Mouse (Mus musculus) midbrain, postnatal 0 days (tissue): ENCODE results near the gene Rab43. TPM values are rescaled to one million over a fixed set of nuclear protein-coding genes. Genes with fewer than 3 reads are reported as not detected.
A peak's percentile ranks its signal among the peaks of the same experiment; 100 is the strongest.

Experiments used
- ATAC-seq: fragments of 200-750 bp; cut with Nextera tagmentation; 2 replicates; pipeline ENCODE4 v1.8.0; 2017; ENCODE audit warnings: moderate number of reproducible peaks, mild to moderate bottlenecking, moderate TSS enrichment, moderate library complexity; ENCODE audit not compliant: low FRiP score
- DNase-seq: peaks from one replicate; pipeline ENCODE4 v3.0.0-alpha.2; 2015; ENCODE audit warnings: low spot score
- H3K27ac ChIP-seq: fragments of 300-500 bp; sonication (generic); 2 replicates; pipeline ENCODE4 v1.5.1; 2014; ENCODE audit warnings: low read depth, mild to moderate bottlenecking, low read length, mixed read lengths
- H3K27me3 ChIP-seq: fragments of 300-500 bp; sonication (generic); 2 replicates; pipeline ENCODE4 v1.6.1; 2014; ENCODE audit warnings: low read length, control low read depth, mixed read lengths; ENCODE audit not compliant: insufficient read depth
- H3K36me3 ChIP-seq: fragments of 300-500 bp; sonication (generic); 2 replicates; pipeline ENCODE4 v1.6.1; 2014; ENCODE audit warnings: low read length, control low read depth, mixed read lengths; ENCODE audit not compliant: insufficient read depth
- H3K4me1 ChIP-seq: fragments of 300-500 bp; sonication (generic); 2 replicates; pipeline ENCODE4 v1.6.1; 2014; ENCODE audit warnings: mild to moderate bottlenecking, control low read depth, antibody characterized with exemption, low read length, mixed read lengths; ENCODE audit not compliant: insufficient read depth
- H3K4me2 ChIP-seq: fragments of 300-500 bp; sonication (generic); 2 replicates; pipeline ENCODE4 v1.6.1; 2014; ENCODE audit warnings: low read depth, mild to moderate bottlenecking, low read length, mixed read lengths; ENCODE audit not compliant: poor library complexity, severe bottlenecking
- H3K4me3 ChIP-seq: fragments of 300-500 bp; sonication (generic); 2 replicates; pipeline ENCODE4 v1.5.1; 2014; ENCODE audit warnings: low read depth, mild to moderate bottlenecking, low read length, moderate library complexity
- H3K9ac ChIP-seq: fragments of 300-500 bp; sonication (generic); replicated peaks from 2 replicates; pipeline ENCODE4 v1.6.1; 2014; ENCODE audit warnings: mild to moderate bottlenecking, low read length, moderate library complexity, mixed read lengths; ENCODE audit not compliant: poor library complexity, severe bottlenecking
- H3K9me3 ChIP-seq: fragments of 300-500 bp; sonication (generic); 2 replicates; pipeline ENCODE4 v1.6.1; 2016; ENCODE audit warnings: low read length, control low read depth
- CTCF ChIP-seq: IDR thresholded peaks from 2 replicates; pipeline ENCODE4 v1.5.1; 2016; ENCODE audit warnings: antibody characterized with exemption, mild to moderate bottlenecking
- WGBS: fragments of 180-500 bp; shearing (Covaris S2); extraction: QIAGEN DNeasy Blood & Tissue Kit; methylation state at CpG from one replicate; pipeline ENCODE4 v1.1.7; 2014; 5-methylcytosine and 5-hydroxymethylcytosine counted together
- polyA plus RNA-seq: library from polyadenylated mRNA; unstranded; fragments of >200 nt; fragmentation: Nextera tagmentation; extraction: Ambion mirVana; gene quantifications from 2 replicates; pipeline ENCODE4 v1.2.1, GENCODE M21; 2015
- total RNA-seq: library from RNA; depleted of rRNA; stranded (reverse); fragments of >200 nt; gene quantifications from 2 replicates; pipeline ENCODE4 v1.2.3, GENCODE M21; 2014

The Rab43 gene
- total and polyA plus RNA-seq, 2 experiments from 2014 or later, result 9.9 to 31.6 TPM

- no peak overlapping the region for H3K4me3 ChIP-seq
- H3K36me3 ChIP-seq, result peaks cover 19% of the 10 kb centered on the region
- TF ChIP-seq CTCF, result no peak
- no peak overlapping the region for H3K9ac ChIP-seq
- WGBS, result 65% methylated on average over 11 of the region's 11 CpGs
- no peak overlapping the region for H3K4me2 ChIP-seq
- ATAC-seq (no peak), DNase-seq (no peak)
- H3K4me1 ChIP-seq, result peaks cover 6% of the 10 kb centered on the region; the same call in 1 of the 2 replicates
- H3K27ac ChIP-seq, result no peak overlapping the region
- H3K9me3 ChIP-seq, result no peaks in the 10 kb centered on the region
- no peaks in the 10 kb centered on the region for H3K27me3 ChIP-seq
Observed at GRCm38 (mm10) chr6:87839797-87840341, 27.9 kb upstream of the Rab43 start.

- WGBS, result under 1% methylated on average over 46 of the region's 46 CpGs
- no peaks in the 10 kb centered on the region for H3K27me3 ChIP-seq
- H3K4me3 ChIP-seq, result peak within 1 kb of the TSS; percentile 73
- H3K36me3 ChIP-seq, result peaks cover 16% of the 10 kb centered on the region; the same call in 1 of the 2 replicates
- peak within 1 kb of the TSS; percentile 76 for H3K4me2 ChIP-seq
- no peaks in the 10 kb centered on the region for H3K9me3 ChIP-seq
- peak within 1 kb of the TSS; percentile 87 for H3K9ac ChIP-seq
- peak within 1 kb of the TSS; percentile 93 for H3K27ac ChIP-seq
- DNase-seq (peak; percentile 99), ATAC-seq (peak; percentile 97)
- peak; percentile 49 for TF ChIP-seq CTCF
- peaks cover 6% of the 10 kb centered on the region; the same call in 1 of the 2 replicates for H3K4me1 ChIP-seq
Observed at GRCm38 (mm10) chr6:87838551-87839197, 26.7 kb upstream of the Rab43 start, which contains the start of gene Isy1. Gene Isy1, minus strand, starts transcription at chr6:87838798.

GRCm38 (mm10) chr6:87835695-87836094 is 23.7 kb upstream of the Rab43 start, which contains the start of gene Gm45140:
Gene Gm45140, minus strand, starts transcription at chr6:87835795.
- H3K9me3 ChIP-seq, result no peaks in the 10 kb centered on the region
- ATAC-seq, result no peak
- H3K27me3 ChIP-seq, result no peaks in the 10 kb centered on the region
- peaks cover 6% of the 10 kb centered on the region; the same call in 1 of the 2 replicates for H3K4me1 ChIP-seq
- WGBS, result 96% methylated on average over 7 of the region's 7 CpGs
- no peak within 1 kb of the TSS for H3K4me3 ChIP-seq
- H3K9ac ChIP-seq, result no peak within 1 kb of the TSS
- TF ChIP-seq CTCF, result no peak
- no peak for DNase-seq
- H3K27ac ChIP-seq, result no peak within 1 kb of the TSS
- H3K4me2 ChIP-seq, result no peak within 1 kb of the TSS
- peaks cover 12% of the 10 kb centered on the region; the same call in 1 of the 2 replicates for H3K36me3 ChIP-seq

GRCm38 (mm10) chr6:87820366-87820765 is 8.4 kb upstream of the Rab43 start:
- H3K9me3 ChIP-seq, result no peaks in the 10 kb centered on the region
- WGBS, result 100% methylated on average over 2 of the region's 2 CpGs
- H3K4me1 ChIP-seq, result no peaks in the 10 kb centered on the region
- H3K27me3 ChIP-seq, result no peaks in the 10 kb centered on the region
- ATAC-seq (no peak), DNase-seq (no peak)
- H3K9ac ChIP-seq, result no peak overlapping the region
- H3K36me3 ChIP-seq, result peaks cover 70% of the 10 kb centered on the region
- H3K4me3 ChIP-seq, result no peak overlapping the region
- no peak overlapping the region for H3K4me2 ChIP-seq
- TF ChIP-seq CTCF, result no peak
- H3K27ac ChIP-seq, result no peak overlapping the region

- no peak for TF ChIP-seq CTCF
- WGBS, result 93% methylated on average over 5 of the region's 5 CpGs
Observed at GRCm38 (mm10) chr6:87814486-87814885, 2.5 kb upstream of the Rab43 start.

GRCm38 (mm10) chr6:87812656-87813055 is 692 bp upstream of the Rab43 start:
- TF ChIP-seq CTCF, result no peak
- peaks cover 5% of the 10 kb centered on the region; the same call in 1 of the 2 replicates for H3K4me1 ChIP-seq
- no peaks in the 10 kb centered on the region for H3K27me3 ChIP-seq
- H3K4me2 ChIP-seq, result no peak overlapping the region
- peaks cover 24% of the 10 kb centered on the region for H3K36me3 ChIP-seq
- H3K4me3 ChIP-seq, result no peak overlapping the region
- no peak overlapping the region for H3K27ac ChIP-seq
- no peak overlapping the region for H3K9ac ChIP-seq
- WGBS, result 79% methylated on average over 1 of the region's 1 CpGs
- H3K9me3 ChIP-seq, result no peaks in the 10 kb centered on the region
- ATAC-seq (no peak), DNase-seq (no peak)

More at GRCm38 (mm10) chr6:87814486-87814885, 2.5 kb upstream of the Rab43 start:
- Histone ChIP-seq H3K9me3 (no peaks in the 10 kb centered on the region), H3K36me3 (peaks cover 40% of the 10 kb centered on the region), H3K4me1 (peaks cover 5% of the 10 kb centered on the region; the same call in 1 of the 2 replicates), H3K4me3 (no peak overlapping the region), H3K27ac (no peak overlapping the region), H3K4me2 (no peak overlapping the region), H3K9ac (no peak overlapping the region), H3K27me3 (no peaks in the 10 kb centered on the region)
- no peak for ATAC-seq
- no peak for DNase-seq
